Mouse (Mus musculus) adrenal gland, adult 8-10 months (tissue): ENCODE measurements around the gene Sema5a. TPM values are rescaled to one million over a fixed set of nuclear protein-coding genes. Genes with fewer than 3 reads are reported as not detected.
A peak's percentile ranks its signal among the peaks of the same experiment; 100 is the strongest.

ENCODE experiments used
- DNase-seq: peaks from one replicate; pipeline ENCODE4 v3.0.0; 2022
- total RNA-seq, 4 experiments: library from RNA; stranded (reverse); gene quantifications; 2 replicates each; pipeline ENCODE4 v1.2.4; 2022

Gene Sema5a
- total RNA-seq, 4 experiments from 2014 or later: 16.9 to 21.6 (median 21.0) TPM

DNA sequence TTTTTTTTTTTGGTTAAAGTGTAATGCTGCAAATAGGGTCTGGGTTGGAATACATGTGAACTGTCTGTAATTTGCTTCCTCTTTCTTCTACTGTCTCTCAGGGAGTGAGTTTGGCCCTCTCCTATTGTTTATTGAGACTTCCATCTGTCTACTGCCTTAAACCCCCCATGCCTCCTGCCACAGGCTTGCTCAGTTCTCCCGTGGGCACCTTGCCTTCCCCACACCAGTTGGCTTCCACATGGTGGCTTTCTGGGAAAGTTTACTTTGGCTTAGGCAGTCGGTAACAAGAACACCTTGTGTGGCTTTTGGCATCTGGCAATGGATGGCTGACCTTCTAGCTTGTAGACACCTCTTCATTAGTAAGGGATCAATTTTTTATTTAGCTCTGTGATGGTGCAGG, 10.2 kb downstream of the Sema5a start:
- DNase-seq: no peak

- DNase-seq: no peak
Measured at GRCm38 (mm10) chr15:32257340-32257739, 12.7 kb downstream of the Sema5a start.

GRCm38 (mm10) chr15:32257886-32258319, 13.3 kb downstream of the Sema5a start:
- DNase-seq: no peak

DNA sequence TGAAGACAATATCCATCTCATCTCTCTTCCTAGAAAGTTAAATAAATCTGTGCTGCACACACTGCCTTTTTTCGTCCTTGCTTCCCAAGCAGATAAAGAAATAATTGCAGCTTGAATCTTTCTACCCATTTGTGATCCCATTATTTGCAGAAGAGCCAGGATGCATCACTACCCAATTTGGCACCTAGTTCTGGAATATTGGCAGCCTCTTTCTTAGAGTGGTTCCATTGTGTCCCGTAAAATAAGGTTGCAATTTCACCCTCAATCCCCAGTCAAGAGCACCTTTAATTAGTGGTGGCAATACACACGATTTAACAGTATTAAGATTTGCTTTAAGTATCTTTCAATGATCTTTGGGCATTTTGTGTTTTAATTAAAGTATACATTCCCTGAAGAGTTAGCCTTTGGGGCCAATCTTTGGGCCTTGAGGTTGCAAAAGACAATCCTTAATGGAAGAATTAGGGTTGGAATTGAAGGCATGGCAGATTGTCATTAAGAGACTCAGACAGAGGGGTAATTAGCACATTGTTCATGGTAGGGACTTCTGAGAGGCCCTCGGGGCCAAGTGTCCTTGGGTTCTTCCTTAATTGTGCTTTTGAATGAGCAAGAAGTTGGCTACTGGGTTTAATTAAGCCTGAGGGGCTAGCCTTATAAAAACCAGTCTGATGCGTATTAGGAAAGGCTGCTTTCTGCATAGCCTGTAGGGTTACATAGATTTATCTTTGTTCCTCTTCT, 14.9 kb downstream of the Sema5a start:
- DNase-seq: no peak

- DNase-seq: no peak
Measured at GRCm38 (mm10) chr15:32260942-32261341, 16.3 kb downstream of the Sema5a start.

- no peak for DNase-seq
Measured at GRCm38 (mm10) chr15:32263651-32264050, 19.0 kb downstream of the Sema5a start.

- no peak for DNase-seq
Measured at GRCm38 (mm10) chr15:32264822-32265377, 20.3 kb downstream of the Sema5a start.

GRCm38 (mm10) chr15:32265378-32265934, 20.8 kb downstream of the Sema5a start:
- DNase-seq: no peak

- DNase-seq: no peak
Measured at GRCm38 (mm10) chr15:32266122-32266820, 21.7 kb downstream of the Sema5a start.

- no peak for DNase-seq
Measured at GRCm38 (mm10) chr15:32270106-32270505, 25.5 kb downstream of the Sema5a start.

- DNase-seq: no peak
Measured at GRCm38 (mm10) chr15:32273925-32274324, 29.3 kb downstream of the Sema5a start.

GRCm38 (mm10) chr15:32275020-32275419, 30.4 kb downstream of the Sema5a start:
- DNase-seq: no peak

DNA sequence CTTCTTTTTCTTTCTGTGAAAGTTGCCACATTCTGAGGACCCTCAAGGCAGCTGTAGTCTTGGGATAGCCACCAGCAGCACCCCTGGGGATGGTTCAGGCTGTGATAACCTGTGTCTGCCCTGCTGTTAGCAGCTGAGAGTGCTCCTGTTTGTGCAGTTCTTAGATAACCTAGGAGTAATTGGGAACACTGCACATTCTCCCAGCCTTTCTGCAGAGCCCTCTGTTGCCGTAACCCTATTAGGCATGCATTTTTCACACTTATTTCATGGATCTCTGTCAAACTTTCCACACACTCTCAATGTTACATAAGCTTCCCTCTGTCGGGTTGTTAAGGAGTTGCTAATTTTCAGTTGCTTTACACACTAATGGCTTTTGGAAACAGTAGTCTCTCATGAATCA, 34.0 kb downstream of the Sema5a start:
- DNase-seq: no peak

GRCm38 (mm10) chr15:32281374-32281773, 36.8 kb downstream of the Sema5a start:
- no peak for DNase-seq

DNA sequence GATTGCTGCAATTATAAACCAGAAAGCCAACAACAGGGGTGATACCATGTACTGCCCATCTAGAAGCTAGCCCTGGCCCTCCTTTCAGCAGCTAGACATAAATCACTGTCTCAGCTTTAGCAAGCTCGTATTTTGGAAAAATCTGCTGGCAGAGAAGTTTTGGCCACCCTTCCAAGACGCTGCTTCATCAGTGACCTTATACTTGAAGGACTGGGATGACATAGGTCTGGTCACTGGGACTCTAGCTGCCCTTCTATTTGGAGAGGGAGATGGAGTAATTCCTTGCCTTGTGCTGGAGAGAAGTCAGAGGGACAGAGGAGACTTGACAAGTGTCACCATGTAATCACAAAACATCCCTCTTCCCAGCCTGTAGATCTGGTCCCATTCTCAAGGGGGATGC, 40.1 kb downstream of the Sema5a start:
- DNase-seq: no peak

DNA sequence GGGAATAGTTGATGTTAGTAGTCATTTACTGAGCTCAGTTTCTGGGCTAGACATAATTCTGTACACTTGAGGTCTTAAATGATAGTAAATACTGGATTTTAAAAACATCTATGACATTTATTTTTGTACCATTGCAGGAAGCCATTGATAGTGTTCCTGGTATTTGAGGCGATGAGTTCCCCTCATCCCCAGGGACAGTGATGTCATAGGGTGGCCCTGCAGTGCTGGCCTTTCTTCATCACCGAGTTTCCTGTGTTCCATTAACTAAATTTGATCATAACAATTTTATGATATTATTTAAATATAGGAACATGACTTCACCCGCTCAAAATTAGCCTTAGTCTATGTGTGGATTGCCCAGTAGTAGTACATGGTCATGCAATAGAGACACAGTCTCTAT, 41.7 kb downstream of the Sema5a start:
- DNase-seq: no peak

GRCm38 (mm10) chr15:32288480-32288879, 43.9 kb downstream of the Sema5a start:
- peak; percentile 37 for DNase-seq

- no peak for DNase-seq
Measured at GRCm38 (mm10) chr15:32291000-32291399, 46.4 kb downstream of the Sema5a start.

GRCm38 (mm10) chr15:32296523-32296922, 51.9 kb downstream of the Sema5a start:
- no peak for DNase-seq

- no peak for DNase-seq
Measured at GRCm38 (mm10) chr15:32297266-32297665, 52.7 kb downstream of the Sema5a start.

DNA sequence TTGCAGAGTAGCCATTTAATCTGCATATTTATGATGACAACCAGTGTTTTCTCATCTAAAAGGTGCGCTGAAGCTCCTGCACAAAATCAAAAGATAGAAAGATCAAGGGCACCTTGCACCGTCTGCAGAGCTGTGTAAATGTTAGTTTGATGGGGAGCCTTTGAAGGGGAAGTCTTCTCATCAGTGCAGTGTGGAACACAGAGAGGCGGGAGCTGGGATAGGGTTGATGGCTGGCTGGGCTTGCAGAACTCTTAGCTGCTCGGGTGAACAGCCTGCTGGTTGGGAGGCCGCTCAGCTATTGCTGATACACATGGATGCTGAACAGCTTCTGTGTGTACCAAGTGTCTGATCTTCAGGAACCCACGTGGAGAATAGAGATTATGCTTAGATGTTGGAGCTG, 53.9 kb downstream of the Sema5a start:
- DNase-seq: no peak

- no peak for DNase-seq
Measured at GRCm38 (mm10) chr15:32300991-32301390, 56.4 kb downstream of the Sema5a start.

DNA sequence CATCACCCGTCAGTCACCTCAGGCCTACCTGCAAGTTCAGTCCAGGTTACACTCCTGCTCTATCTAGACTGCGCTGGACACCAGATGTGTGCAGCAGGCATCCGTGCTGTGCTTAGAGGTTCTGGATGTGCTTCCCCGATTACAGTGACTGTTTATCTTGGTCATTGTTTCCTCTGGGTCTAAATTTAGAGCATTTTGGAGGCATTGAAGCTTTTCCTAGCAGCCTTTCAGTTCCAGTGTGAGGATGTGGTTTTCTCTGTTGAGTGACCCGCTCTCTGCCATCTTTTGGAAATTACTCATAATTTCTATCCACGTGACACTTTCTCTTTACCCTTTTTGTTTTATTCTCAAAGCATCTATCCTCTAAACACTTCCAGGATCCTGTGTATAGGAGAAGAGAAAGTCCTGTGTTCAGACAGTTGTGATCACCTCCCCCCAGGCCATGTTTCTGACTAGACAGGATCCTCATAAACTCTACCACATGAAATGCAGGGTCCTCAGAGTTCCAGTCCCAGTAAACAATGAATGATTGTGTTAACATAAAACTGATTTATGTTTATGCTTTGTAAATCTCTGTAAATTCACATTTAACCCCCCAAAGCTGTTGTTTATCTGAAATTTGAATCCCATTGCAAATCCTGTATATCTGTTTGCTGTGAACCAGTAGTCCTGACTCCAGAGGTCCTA, 62.1 kb downstream of the Sema5a start:
- no peak for DNase-seq
